Mouse (Mus musculus): Measurements from ENCODE around the gene Bcl6b.

GRCm38 (mm10) chr11:70215301-70215700 is 14.3 kb downstream of the Bcl6b start:
- TF ChIP-seq CTCF (IDR thresholded peaks at IDR 0.05; ENCODE audit: low read depth, low read length) (no peak), POLR2A (IDR thresholded peaks at IDR 0.05; ENCODE audit: insufficient read depth, low read length) (no peak)

Data from ES-Bruce4 (cell line).